Mouse (Mus musculus): Measurements from ENCODE around the gene Etv1.
A peak's percentile ranks its signal among the peaks of the same experiment; 100 is the strongest.

Etv1 gene

DNA sequence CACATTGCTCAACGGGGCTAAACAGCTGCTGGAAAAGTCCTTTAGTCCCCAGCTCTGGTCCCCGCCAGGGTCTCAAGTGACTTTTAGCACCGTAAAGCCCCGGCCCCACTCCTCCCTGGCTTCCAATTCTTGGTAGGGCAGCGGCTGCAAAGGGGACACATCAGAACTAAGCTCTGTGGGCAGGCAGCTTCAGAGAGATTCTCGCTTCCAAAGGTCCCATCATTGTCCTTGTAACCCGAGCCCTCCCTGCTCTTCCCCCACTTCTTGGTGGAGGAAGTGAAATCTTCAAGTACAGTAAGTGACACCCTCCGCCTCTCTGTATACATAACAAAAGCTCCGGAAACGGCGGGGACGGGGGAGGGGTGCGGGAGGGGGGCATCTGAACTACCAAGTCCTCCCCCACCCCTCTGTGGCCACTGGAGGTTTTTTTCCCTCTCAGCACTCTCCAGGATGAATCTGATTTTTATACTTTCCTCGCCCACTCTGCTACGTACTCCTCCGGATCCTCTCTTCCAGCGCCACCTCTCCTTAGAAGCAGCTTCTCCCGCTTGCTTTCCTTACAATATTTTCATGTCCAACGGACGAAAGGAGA is at the start of gene Etv1:
TSS of gene Etv1 (plus strand) at position 195 of the 592 bp plus-strand sequence.
- peak; percentile 12 for DNase-seq (ENCODE audit: low spot score)

GRCm38 (mm10) chr12:38729661-38730060 is 49.5 kb upstream of the Etv1 start:
- DNase-seq (ENCODE audit: low spot score): no peak

GRCm38 (mm10) chr12:38730791-38731190 is 48.4 kb upstream of the Etv1 start:
- no peak for DNase-seq (ENCODE audit: low spot score)

DNA sequence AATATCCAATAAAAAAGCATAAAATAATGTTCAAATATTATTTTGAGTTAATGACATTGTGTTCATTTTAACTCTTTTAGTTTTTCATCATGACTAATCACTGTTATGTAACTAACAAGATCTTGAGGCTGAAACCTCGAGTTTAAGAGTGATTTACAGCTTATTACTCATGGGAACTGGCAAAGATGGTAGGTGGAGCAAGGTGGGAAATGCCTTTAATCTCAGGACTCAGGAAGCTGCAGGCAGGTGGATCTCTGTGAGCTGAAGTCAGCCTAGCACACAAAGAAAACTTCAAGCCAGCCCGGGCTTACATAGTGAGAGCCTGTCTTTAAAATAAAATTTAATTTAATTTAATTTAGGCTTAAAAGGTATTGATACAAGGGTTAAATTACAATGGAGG is 19.9 kb upstream of the Etv1 start:
- DNase-seq (ENCODE audit: low spot score): no peak

- DNase-seq (ENCODE audit: low spot score): no peak
Observed at GRCm38 (mm10) chr12:38777316-38777715, 1.9 kb upstream of the Etv1 start.

DNA sequence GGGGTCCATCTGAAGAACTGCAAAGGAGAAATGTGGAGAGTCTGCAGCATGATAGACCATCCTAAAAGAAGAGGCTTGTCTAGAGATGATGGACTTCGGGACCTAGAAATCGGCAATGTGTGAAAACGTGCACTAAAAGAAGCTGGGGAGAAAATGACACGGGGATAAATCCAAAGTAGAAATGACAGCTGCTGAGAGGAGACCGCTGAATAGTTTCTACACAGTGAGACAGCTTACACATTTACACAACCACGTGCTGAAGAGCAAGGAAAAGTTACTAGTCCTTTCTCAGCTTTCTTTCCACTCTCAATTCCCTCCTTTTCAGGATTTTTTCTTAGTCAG is 1.3 kb upstream of the Etv1 start:
- DNase-seq (ENCODE audit: low spot score): no peak

- peak; percentile 83 for DNase-seq (ENCODE audit: low spot score)
Observed at GRCm38 (mm10) chr12:38778299-38779075, 693 bp upstream of the Etv1 start.

DNA sequence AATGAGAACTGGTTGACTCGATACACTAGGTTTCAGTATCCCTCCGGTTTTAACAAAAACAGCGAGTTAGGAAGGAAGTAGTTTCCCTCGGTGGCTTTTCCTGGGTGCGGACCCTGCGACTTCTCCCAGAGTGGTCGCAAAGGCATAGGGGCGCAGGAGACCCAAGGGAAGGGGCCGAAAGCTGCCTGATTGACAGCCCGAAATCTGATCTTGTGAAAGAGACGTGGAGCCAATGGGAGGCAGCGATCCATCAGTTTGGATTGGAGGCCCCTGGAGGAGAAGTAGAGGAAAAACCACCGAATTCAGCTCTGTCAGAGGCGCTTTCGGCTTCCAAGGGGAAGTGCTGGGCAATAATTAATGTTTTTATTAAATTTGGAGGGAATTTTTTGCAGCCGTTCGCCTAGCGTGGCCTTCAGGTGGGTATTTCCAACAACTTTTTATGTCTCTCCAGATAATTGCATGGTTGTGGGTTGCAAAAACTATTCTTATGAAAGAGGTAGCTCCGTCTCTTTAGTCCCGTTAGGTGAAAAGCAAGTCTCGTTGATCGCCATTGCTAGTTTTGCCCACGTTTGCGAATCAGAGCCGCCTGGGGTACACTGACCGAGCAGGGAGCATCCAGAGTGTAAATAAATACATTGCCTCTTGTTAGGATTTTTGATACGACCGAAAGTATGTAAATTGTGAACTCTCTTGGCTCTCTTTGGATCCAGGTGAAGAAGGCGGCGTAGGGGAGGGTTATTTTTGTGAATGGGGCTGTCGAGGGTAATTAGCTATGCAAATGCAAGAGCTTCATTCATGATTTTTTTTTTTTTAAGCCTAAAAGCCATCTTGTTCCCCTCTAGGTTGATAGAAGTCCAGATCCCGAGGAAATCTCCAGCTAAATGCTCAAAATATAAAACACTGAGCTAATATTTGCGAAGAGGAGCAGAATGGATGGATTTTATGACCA is 1.1 kb downstream of the Etv1 start:
- DNase-seq (ENCODE audit: low spot score): peak; percentile 50

DNA sequence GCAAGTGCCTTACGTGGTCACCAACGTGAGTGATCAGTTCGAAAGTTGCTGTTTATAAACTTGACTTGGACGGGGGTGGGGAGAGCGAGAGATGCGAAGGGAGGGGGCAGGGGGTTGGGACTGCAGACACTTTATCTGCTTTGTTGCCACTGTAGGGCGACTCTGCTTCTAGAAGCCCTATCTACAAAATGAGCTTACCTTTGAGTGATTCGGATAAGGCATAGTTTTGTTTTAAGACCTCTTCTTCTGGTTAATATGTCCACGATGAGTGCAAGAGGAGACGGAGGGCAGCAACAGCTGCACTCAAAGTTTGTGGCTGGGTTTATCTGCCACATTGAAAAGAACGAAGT is 1.8 kb downstream of the Etv1 start:
- no peak for DNase-seq (ENCODE audit: low spot score)

DNA sequence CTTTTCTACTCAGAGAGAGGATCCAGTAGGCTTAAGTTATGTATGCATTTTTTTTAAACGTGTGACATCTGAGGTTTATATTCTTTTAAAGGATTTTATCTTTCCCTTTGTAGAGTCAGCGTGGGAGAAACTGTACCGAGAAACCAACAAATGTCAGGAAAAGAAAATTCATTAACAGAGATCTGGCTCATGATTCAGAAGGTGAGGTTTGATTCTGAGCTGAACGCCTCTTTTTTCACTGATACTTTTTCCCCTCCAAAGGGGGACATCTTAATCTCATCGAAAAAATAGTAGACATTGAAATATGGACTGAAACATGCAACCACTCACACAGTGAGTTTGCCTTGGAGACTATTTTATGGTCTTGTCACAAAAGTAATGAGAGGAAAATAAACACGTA is 2.5 kb downstream of the Etv1 start:
- DNase-seq (ENCODE audit: low spot score): no peak

DNA sequence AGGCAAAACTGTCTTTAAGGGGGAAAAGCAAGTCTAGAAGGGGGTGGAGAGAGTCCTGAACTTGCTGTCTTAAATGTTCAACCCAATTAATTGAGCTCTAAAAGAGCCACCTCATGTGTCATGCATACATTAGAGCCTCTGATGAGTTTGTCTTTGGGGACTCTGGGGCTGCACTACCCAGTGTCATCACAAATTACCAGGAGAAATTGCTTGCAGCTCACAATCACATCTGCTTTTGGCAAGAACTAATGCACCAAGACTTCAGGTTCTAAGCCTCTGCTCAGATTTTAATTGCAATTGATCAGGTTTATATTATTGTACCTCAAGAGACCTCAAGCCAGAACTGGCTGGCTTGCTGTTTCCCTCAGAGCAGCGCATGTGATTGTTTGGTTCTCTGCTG is 4.1 kb downstream of the Etv1 start:
- DNase-seq (ENCODE audit: low spot score): no peak

- no peak for DNase-seq (ENCODE audit: low spot score)
Observed at GRCm38 (mm10) chr12:38784221-38784620, 5.0 kb downstream of the Etv1 start.

GRCm38 (mm10) chr12:38786571-38786970 is 7.4 kb downstream of the Etv1 start:
- no peak for DNase-seq (ENCODE audit: low spot score)

DNA sequence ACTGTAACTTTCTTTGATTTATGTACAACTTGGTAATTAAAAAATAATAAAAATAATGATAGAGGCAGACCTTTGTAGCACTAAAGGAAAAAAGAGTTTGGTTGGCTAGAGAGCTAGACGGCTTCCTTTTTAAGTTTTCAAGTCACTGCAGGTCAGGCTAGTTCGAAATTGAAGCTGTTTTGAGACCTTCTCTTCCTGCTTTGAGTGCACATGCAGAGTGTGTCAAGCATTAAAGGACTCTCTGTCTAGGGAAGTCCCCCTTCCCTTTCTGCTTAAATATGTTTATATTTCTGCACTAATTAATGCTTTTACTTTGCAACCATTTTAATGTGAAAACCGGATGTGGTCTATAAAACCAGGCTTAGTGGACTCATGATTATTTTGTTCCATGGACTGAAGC is 8.5 kb downstream of the Etv1 start:
- DNase-seq (ENCODE audit: low spot score): no peak

GRCm38 (mm10) chr12:38788621-38789020 is 9.4 kb downstream of the Etv1 start:
- DNase-seq (ENCODE audit: low spot score): peak; percentile 73

DNA sequence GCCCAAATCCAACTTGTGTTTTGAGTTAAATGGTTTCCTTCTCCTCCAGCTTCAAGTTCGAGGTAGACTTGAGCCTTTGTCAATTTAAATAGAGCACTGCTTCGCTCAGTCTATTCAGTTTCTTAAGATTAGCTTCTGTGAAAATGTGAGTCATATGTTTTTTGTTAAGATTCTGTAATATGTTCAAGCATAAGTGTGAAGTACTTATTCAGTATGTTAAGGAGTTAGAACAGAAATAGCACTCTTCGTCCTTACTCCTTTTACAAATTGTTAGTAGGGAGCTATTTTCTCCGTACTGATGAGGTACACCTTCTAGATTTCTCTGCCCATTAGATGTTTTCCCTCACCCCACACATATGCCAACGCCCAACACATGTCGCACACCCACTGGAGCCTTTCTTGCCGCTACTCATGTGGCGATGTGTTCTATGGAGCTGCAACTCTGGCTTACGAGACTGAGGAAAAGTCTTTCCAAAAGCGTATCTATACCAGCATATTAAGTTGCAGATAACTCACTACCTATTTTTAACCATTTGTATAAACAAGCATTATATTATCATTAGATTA is 10.7 kb downstream of the Etv1 start:
- no peak for DNase-seq (ENCODE audit: low spot score)

DNA sequence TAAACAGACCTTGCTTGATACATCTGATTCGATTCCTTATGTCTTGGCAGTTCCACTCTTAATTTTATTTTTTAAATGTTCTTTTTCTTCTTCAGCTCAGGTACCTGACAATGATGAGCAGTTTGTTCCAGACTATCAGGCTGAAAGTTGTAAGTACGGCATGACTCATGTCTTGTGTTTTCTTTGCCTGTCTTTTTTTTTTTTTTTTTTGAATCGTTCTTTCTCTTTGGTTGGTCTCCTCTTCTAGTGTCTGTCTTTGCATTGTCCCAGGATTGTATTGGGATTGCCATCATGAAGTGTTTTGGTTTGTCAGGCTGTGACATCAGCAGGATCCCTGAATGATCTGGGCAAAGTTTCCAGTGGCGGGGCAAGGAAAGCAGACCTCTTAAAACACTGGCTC is 13.9 kb downstream of the Etv1 start:
- no peak for DNase-seq (ENCODE audit: low spot score)

DNA sequence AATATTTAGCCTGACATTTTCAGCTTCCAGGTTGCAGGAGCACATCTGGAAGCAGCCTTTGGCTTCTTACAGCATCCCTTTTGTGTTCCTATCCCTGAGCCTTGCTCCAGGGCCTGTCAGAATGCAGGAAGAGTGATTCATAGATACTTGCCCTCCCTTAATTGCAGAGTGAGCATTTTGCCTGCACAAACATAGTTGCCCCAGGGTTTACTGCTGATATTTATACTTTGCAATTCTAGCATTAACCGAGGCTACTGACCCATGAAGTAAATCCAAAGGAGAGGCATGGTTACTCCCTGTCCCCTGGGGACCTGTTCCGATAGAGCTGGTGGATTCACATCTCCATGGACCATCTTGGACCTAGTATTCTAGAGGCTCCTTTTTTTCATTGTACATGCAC is 14.5 kb downstream of the Etv1 start:
- DNase-seq (ENCODE audit: low spot score): no peak

DNA sequence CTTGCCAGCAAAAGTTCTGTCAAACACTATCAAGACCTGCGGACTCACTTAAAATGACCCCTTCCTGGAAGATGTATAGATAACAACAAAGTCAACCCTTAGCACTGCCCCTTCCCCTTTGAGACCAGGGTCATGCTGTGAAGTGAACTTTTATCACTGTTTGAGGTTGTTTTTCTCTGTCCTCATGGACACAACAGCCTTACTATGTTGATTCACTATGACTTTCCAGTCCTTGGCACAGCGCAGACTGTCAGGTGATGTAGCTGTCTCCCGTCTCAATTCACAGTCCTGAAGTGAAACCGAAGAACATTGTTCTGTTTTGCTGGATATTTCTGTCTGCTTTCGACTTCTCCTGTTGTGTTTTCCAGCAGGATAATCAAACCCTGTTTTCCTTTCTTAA is 27.9 kb downstream of the Etv1 start:
- DNase-seq (ENCODE audit: low spot score): no peak

GRCm38 (mm10) chr12:38812392-38812791 is 33.2 kb downstream of the Etv1 start:
- DNase-seq (ENCODE audit: low spot score): no peak

DNA sequence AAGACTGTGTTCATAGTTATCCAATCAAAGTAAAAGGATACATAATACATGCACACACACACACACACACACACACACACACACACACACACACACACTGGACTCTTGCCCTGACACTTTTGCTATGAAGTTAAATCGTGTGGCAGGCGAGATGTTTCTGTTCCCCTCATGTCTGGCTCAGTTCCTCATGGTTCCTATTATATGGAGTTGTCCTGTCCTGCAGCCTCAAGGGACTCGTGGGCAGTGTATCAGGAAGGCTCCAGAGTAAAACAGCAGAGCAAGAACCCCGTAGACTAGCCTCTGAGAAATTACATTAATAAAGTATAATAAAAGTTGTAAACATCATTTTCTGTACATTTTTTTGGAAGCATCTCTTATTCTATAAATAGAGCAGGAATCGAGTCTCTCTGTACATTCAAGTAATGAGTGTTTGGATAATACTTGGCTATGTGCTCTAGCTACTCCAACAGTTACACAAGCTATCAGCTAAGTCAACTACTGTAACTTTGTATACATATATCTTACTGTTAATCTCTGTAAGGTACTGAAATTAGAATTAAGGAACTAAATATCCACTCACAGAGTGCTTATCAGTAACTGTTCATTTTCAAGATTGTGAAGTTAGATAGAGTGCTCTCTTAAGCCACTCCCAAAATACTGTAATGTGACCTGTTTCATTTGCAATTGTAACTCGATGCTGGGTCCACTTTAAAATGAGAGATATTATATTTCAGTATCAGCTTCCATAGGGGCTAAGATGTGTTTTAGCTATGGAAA is 35.0 kb downstream of the Etv1 start:
- no peak for DNase-seq (ENCODE audit: low spot score)

DNA sequence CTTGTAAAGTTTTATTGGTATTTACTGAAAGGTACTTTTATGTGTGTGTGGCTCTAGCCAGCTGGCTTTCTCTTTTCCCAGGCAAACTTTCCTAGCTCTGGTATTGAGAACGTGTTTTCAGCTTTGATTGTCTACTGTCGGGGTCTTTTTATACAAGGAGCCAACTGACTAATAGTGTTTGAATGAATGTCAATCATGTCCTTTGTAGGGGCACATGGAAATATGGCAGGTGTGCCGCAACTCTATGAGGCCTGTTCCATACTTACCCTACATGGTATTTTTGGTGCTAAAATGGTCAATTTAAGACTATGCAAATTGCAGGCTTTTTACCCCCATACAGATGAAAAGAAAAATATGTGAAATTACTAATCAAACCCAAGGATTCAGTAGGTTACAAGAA is 37.1 kb downstream of the Etv1 start:
- DNase-seq (ENCODE audit: low spot score): no peak

All from urinary bladder, postnatal 14 days (tissue).